Mouse (Mus musculus): ENCODE measurements around the gene Tmem95.

DNA sequence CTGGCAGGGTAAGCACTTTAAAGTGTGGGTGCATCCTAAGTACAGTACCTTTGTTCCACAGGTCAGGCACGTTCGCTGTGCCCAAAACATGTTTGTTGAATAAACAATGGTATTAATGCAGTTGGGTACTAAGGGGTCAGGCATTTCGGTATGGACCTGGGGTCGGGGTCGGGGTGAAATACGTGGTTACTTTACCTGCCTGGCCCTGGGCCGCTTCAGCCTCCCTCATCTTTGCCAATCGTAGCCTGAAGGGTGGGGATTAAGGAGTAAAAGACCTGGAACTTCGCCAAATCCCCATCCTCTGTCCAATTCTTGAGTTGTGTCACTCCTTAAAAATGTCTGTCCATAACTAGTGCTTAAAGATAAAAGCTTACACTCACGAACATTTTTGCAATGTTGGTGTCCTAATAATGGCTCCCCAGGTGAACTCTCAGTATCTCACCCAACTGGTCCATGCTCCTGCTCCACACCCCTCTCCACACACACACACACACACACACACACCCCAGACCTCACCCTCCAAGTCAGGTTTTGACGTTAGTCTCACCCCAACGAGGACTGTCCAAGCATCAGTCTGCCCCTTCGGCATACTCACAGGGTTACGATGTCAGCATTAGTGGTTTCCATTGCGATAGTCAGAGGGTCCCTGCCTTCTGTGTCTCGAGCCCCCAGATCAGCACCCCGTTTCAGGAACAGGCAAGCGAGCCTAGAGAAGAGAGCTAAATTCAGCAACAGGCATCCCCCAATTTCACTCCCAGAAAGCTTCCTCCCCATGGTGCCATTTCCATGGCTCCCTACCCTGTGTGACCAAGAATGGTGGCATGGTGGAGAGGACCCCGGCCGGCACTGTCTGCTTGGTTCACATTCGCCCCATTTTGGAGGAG lies 4.2 kb upstream of the Tmem95 start:
- no peak for TF ChIP-seq POLR2A (IDR thresholded peaks at IDR 0.05; ENCODE audit: insufficient read depth, low read depth, low read length)
- TF ChIP-seq CTCF (IDR thresholded peaks at IDR 0.05; ENCODE audit: insufficient read depth, low read depth, low read length) = no peak

Measured in olfactory bulb, adult 2 months (tissue).